Mouse (Mus musculus) bone marrow macrophage, adult 2 months (primary cell): ENCODE measurements around the gene Amotl2.

ENCODE experiments used
- CTCF ChIP-seq: IDR thresholded peaks from 2 replicates; pipeline ENCODE4 v1.5.1; 2012; ENCODE audit warnings: low read depth, mild to moderate bottlenecking, low read length, moderate library complexity
- POLR2A ChIP-seq: IDR thresholded peaks from 2 replicates; pipeline ENCODE4 v1.6.1; 2012; ENCODE audit warnings: mild to moderate bottlenecking, low read depth, low read length, borderline replicate concordance

GRCm38 (mm10) chr9:102687943-102688342 is 28.5 kb upstream of the Amotl2 start:
- TF ChIP-seq CTCF (no peak), POLR2A (no peak)
